Comparison of ENCODE assay signal across 8 mouse cellular contexts in genomic region chr11:103117591-103118009, GRCm38 (mm10). TPM values are rescaled to one million over a fixed set of nuclear protein-coding genes. Genes with fewer than 3 reads are reported as not detected.
DNase-seq lines count a peak whose midpoint lies in the region; ATAC-seq and TF ChIP-seq lines count a peak whose summit lies in the region.

No protein-coding gene starts in this region.

- H3K9me3 ChIP-seq in heart, embryonic 10.5 days: no peaks in the 10 kb centered on the region
- H3K9me3 ChIP-seq in E14TG2a.4 (ENCODE audit: low read length): no peaks in the 10 kb centered on the region
- no peaks in the 10 kb centered on the region for H3K9me3 ChIP-seq in embryonic facial prominence, embryonic 11.5 days (replicated peaks; ENCODE audit: control insufficient read depth, low read length)
- H3K9me3 ChIP-seq in hindbrain, embryonic 15.5 days: no peaks in the 10 kb centered on the region
- H3K9me3 ChIP-seq in lung, embryonic 15.5 days: no peaks in the 10 kb centered on the region

- peak overlapping the region; percentile 71 for H3K9ac ChIP-seq in embryonic facial prominence, embryonic 11.5 days (replicated peaks; ENCODE audit: low read length)
- H3K9ac ChIP-seq in hindbrain, embryonic 15.5 days: peak overlapping the region; percentile 58
- peak overlapping the region; percentile 67 for H3K9ac ChIP-seq in lung, embryonic 15.5 days

- H3K4me1 ChIP-seq in heart, embryonic 10.5 days: peaks cover 30% of the 10 kb centered on the region
- H3K4me1 ChIP-seq in E14TG2a.4 (replicated peaks; ENCODE audit: low read depth, low read length): peaks cover 43% of the 10 kb centered on the region
- H3K4me1 ChIP-seq in embryonic facial prominence, embryonic 11.5 days (ENCODE audit: control insufficient read depth, insufficient read depth, low read length): no peaks in the 10 kb centered on the region; the same call in 1 of the 2 replicates
- H3K4me1 ChIP-seq in hindbrain, embryonic 15.5 days (replicated peaks): peaks cover 32% of the 10 kb centered on the region
- peaks cover 26% of the 10 kb centered on the region for H3K4me1 ChIP-seq in lung, embryonic 15.5 days

- peak overlapping the region; percentile 90 for H3K27ac ChIP-seq in heart, embryonic 10.5 days
- H3K27ac ChIP-seq in embryonic facial prominence, embryonic 11.5 days (replicated peaks; ENCODE audit: low read depth, low read length): no peak overlapping the region
- H3K27ac ChIP-seq in hindbrain, embryonic 15.5 days (replicated peaks): peak overlapping the region; percentile 88
- peak overlapping the region; percentile 84 for H3K27ac ChIP-seq in lung, embryonic 15.5 days

- no peaks in the 10 kb centered on the region for H3K36me3 ChIP-seq in heart, embryonic 10.5 days
- peaks cover 36% of the 10 kb centered on the region for H3K36me3 ChIP-seq in E14TG2a.4 (ENCODE audit: insufficient read depth, low read length)
- no peaks in the 10 kb centered on the region for H3K36me3 ChIP-seq in embryonic facial prominence, embryonic 11.5 days (replicated peaks; ENCODE audit: control insufficient read depth, insufficient read depth, low read depth, low read length)
- H3K36me3 ChIP-seq in hindbrain, embryonic 15.5 days: no peaks in the 10 kb centered on the region
- no peaks in the 10 kb centered on the region for H3K36me3 ChIP-seq in lung, embryonic 15.5 days

- TF ChIP-seq CTCF in E14TG2a.4 (conservative IDR thresholded peaks at IDR 0.05; ENCODE audit: low read length): no peak

- H3K4me3 ChIP-seq in heart, embryonic 10.5 days: peak overlapping the region; percentile 69
- H3K4me3 ChIP-seq in E14TG2a.4 (replicated peaks; ENCODE audit: low read length): peak overlapping the region; percentile 88
- H3K4me3 ChIP-seq in embryonic facial prominence, embryonic 11.5 days (ENCODE audit: low read depth, low read length): peak overlapping the region; percentile 62
- peak overlapping the region; percentile 57 for H3K4me3 ChIP-seq in hindbrain, embryonic 15.5 days
- H3K4me3 ChIP-seq in lung, embryonic 15.5 days: peak overlapping the region; percentile 69

- WGBS in heart, embryonic 10.5 days: under 1% methylated on average over 38 of the region's 38 CpGs
- WGBS in embryonic facial prominence, embryonic 11.5 days: under 1% methylated on average over 38 of the region's 38 CpGs
- WGBS in hindbrain, embryonic 15.5 days: under 1% methylated on average over 38 of the region's 38 CpGs
- WGBS in lung, embryonic 15.5 days: under 1% methylated on average over 38 of the region's 38 CpGs

- H3K27me3 ChIP-seq in heart, embryonic 10.5 days (ENCODE audit: insufficient read depth, poor library complexity, severe bottlenecking): no peaks in the 10 kb centered on the region
- H3K27me3 ChIP-seq in E14TG2a.4 (ENCODE audit: insufficient read depth, low read length): no peaks in the 10 kb centered on the region
- no peaks in the 10 kb centered on the region for H3K27me3 ChIP-seq in embryonic facial prominence, embryonic 11.5 days (ENCODE audit: control insufficient read depth, insufficient read depth, low read length)
- H3K27me3 ChIP-seq in hindbrain, embryonic 15.5 days: peaks cover 11% of the 10 kb centered on the region
- H3K27me3 ChIP-seq in lung, embryonic 15.5 days: no peaks in the 10 kb centered on the region

- DNase-seq in heart, embryonic 10.5 days (ENCODE audit: low spot score): no peak
- DNase-seq in heart, adult 11 months: no peak
- peak; percentile 61 for DNase-seq in embryonic facial prominence, embryonic 11.5 days (ENCODE audit: low spot score)
- DNase-seq in right cerebral cortex, postnatal 25 days: peak; percentile 52
- no peak for DNase-seq in thymus, adult 18-20 months

- ATAC-seq in embryonic facial prominence, embryonic 11.5 days (replicated peaks; ENCODE audit: insufficient number of reproducible peaks, low FRiP score, low TSS enrichment, low read depth): no peak
- no peak for ATAC-seq in hindbrain, embryonic 15.5 days (ENCODE audit: low FRiP score, low read depth)
- no peak for ATAC-seq in lung, embryonic 15.5 days (ENCODE audit: borderline replicate concordance, extremely low read depth, low FRiP score, low TSS enrichment)

- H3K4me2 ChIP-seq in embryonic facial prominence, embryonic 11.5 days (ENCODE audit: low read depth, low read length): peak overlapping the region; percentile 81
- peak overlapping the region; percentile 73 for H3K4me2 ChIP-seq in hindbrain, embryonic 15.5 days
- H3K4me2 ChIP-seq in lung, embryonic 15.5 days: peak overlapping the region; percentile 84

RNA-seq across cellular contexts. Expression of gene Hexim1, which starts 1.6 kb away (rescaled TPM):
- polyA plus RNA-seq in heart, embryonic 10.5 days (2016; fragmentation: Nextera tagmentation; extraction: Ambion mirVana): 1.8 and 2.8 TPM in 2 replicates
- 5.3 and 5.6 TPM in 2 replicates for polyA plus RNA-seq in embryonic facial prominence, embryonic 11.5 days (2014; fragmentation: Nextera tagmentation; extraction: Ambion mirVana)
- polyA plus RNA-seq in hindbrain, embryonic 15.5 days (2015; fragmentation: Nextera tagmentation; extraction: Ambion mirVana): 3.7 and 3.9 TPM in 2 replicates
- 4.4 and 4.5 TPM in 2 replicates for polyA plus RNA-seq in lung, embryonic 15.5 days (2015; fragmentation: Nextera tagmentation; extraction: Ambion mirVana)

RNA-seq across cellular contexts. Expression of gene Hexim2, which starts 14.6 kb away (rescaled TPM):
- polyA plus RNA-seq in heart, embryonic 10.5 days (2016; fragmentation: Nextera tagmentation; extraction: Ambion mirVana): 6.5 and 7.9 TPM in 2 replicates
- 7.1 and 8.3 TPM in 2 replicates for polyA plus RNA-seq in embryonic facial prominence, embryonic 11.5 days (2014; fragmentation: Nextera tagmentation; extraction: Ambion mirVana)
- 23.5 and 28.4 TPM in 2 replicates for polyA plus RNA-seq in hindbrain, embryonic 15.5 days (2015; fragmentation: Nextera tagmentation; extraction: Ambion mirVana)
- 8.3 and 9.6 TPM in 2 replicates for polyA plus RNA-seq in lung, embryonic 15.5 days (2015; fragmentation: Nextera tagmentation; extraction: Ambion mirVana)

RNA-seq across cellular contexts. Expression of gene Acbd4, which starts 16.1 kb away (rescaled TPM):
- 9.8 and 10.2 TPM in 2 replicates for polyA plus RNA-seq in heart, embryonic 10.5 days (2016; fragmentation: Nextera tagmentation; extraction: Ambion mirVana)
- polyA plus RNA-seq in embryonic facial prominence, embryonic 11.5 days (2014; fragmentation: Nextera tagmentation; extraction: Ambion mirVana): 6.4 and 7.8 TPM in 2 replicates
- 11.1 and 13.3 TPM in 2 replicates for polyA plus RNA-seq in hindbrain, embryonic 15.5 days (2015; fragmentation: Nextera tagmentation; extraction: Ambion mirVana)
- 15.7 and 18.3 TPM in 2 replicates for polyA plus RNA-seq in lung, embryonic 15.5 days (2015; fragmentation: Nextera tagmentation; extraction: Ambion mirVana)

RNA-seq across cellular contexts. Expression of gene Plcd3, which starts 16.1 kb away (rescaled TPM):
- polyA plus RNA-seq in heart, embryonic 10.5 days (2016; fragmentation: Nextera tagmentation; extraction: Ambion mirVana): 3.6 and 4.8 TPM in 2 replicates
- 0.87 and 1.1 TPM in 2 replicates for polyA plus RNA-seq in embryonic facial prominence, embryonic 11.5 days (2014; fragmentation: Nextera tagmentation; extraction: Ambion mirVana)
- 3.7 and 4.4 TPM in 2 replicates for polyA plus RNA-seq in hindbrain, embryonic 15.5 days (2015; fragmentation: Nextera tagmentation; extraction: Ambion mirVana)
- 2.5 and 3.6 TPM in 2 replicates for polyA plus RNA-seq in lung, embryonic 15.5 days (2015; fragmentation: Nextera tagmentation; extraction: Ambion mirVana)

RNA-seq across cellular contexts. Expression of gene Fmnl1, which starts 53.3 kb away (rescaled TPM):
- 0.92 and 1.2 TPM in 2 replicates for polyA plus RNA-seq in heart, embryonic 10.5 days (2016; fragmentation: Nextera tagmentation; extraction: Ambion mirVana)
- 0.70 and 0.72 TPM in 2 replicates for polyA plus RNA-seq in embryonic facial prominence, embryonic 11.5 days (2014; fragmentation: Nextera tagmentation; extraction: Ambion mirVana)
- polyA plus RNA-seq in hindbrain, embryonic 15.5 days (2015; fragmentation: Nextera tagmentation; extraction: Ambion mirVana): 7.0 and 7.8 TPM in 2 replicates
- 2.7 and 3.7 TPM in 2 replicates for polyA plus RNA-seq in lung, embryonic 15.5 days (2015; fragmentation: Nextera tagmentation; extraction: Ambion mirVana)

Comparison
In these comparisons a context has a peak if more than half of its experiments do, and no peak if none do; other contexts are left out.
1. DNase-seq: peak in embryonic facial prominence, embryonic 11.5 days (single experiment) and right cerebral cortex, postnatal 25 days (single experiment); none in heart, embryonic 10.5 days (single experiment), heart, adult 11 months (single experiment) and thymus, adult 18-20 months (0 of 2).
2. Peak in every context shown above with its lines, with median percentiles within 50 percentile points of each other: H3K4me3 ChIP-seq, H3K4me2 ChIP-seq and H3K9ac ChIP-seq.